ENCODE assay signal across 12 mouse cellular contexts in genomic region chr14:62254371-62254770, GRCm38 (mm10). TPM values are rescaled to one million over a fixed set of nuclear protein-coding genes. Genes with fewer than 3 reads are reported as not detected.
DNase-seq lines count a peak whose midpoint lies in the region; ATAC-seq and TF ChIP-seq lines count a peak whose summit lies in the region.
"Had no signal": no experiment of that assay in that cellular context is flagged by ENCODE, and none has a peak within 500 bp of the region (broad histone marks: within the 10 kb centered on the region; RNA-seq: fewer than 3 reads in every experiment).

No protein-coding gene starts in this region.

- H3K4me3 ChIP-seq in liver, embryonic 12.5 days: no peak overlapping the region
- H3K4me3 ChIP-seq in CH12.LX (replicated peaks in 1 of 3; ENCODE audit: low read depth in 2 of 3, low read length in 2 of 3, poor library complexity in 1 of 3): no peak overlapping the region
- H3K4me3 ChIP-seq: myocyte had no signal

- in situ Hi-C loops in CH12.LX (cut with MboI; ENCODE audit: low pct_ligation_motif_present, low pct_unique_long_range_greater_than_20kb, low sequenced_read_pairs): no loop called here

- no peak for TF ChIP-seq CTCF in CH12.LX (conservative IDR thresholded peaks at IDR 0.05 in 1 of 2, IDR thresholded peaks at IDR 0.05 in 1 of 2; ENCODE audit: low read depth in 2 of 2, low read length in 2 of 2)

- TF ChIP-seq EP300 in CH12.LX (IDR thresholded peaks at IDR 0.05; ENCODE audit: low read length): no peak

- H3K9me3 ChIP-seq in liver, embryonic 12.5 days (replicated peaks): no peaks in the 10 kb centered on the region
- no peaks in the 10 kb centered on the region for H3K9me3 ChIP-seq in CH12.LX (replicated peaks; ENCODE audit: low read length)

- no peak for TF ChIP-seq RAD21 in CH12.LX (IDR thresholded peaks at IDR 0.05; ENCODE audit: low read depth, low read length)

- WGBS in liver, embryonic 12.5 days (ENCODE audit: insufficient replicate concordance): 49% methylated on average over 8 of the region's 8 CpGs

- dilution Hi-C loops in CH12.LX (cut with MboI; ENCODE audit: extremely low pct_ligation_motif_present, extremely low pct_unique_long_range_greater_than_20kb, low sequenced_read_pairs): no loop called here

- H3K4me2 ChIP-seq in liver, embryonic 12.5 days: no peak overlapping the region
- no peak overlapping the region for H3K4me2 ChIP-seq in CH12.LX (ENCODE audit: insufficient read depth, low read depth, poor library complexity, severe bottlenecking)

- H3K4me1 ChIP-seq in liver, embryonic 12.5 days: peaks cover 19% of the 10 kb centered on the region; the same call in 1 of the 2 replicates
- peaks cover 0 to 12% of the 10 kb centered on the region in 2 experiments; a peak in 2 of 4 replicates for H3K4me1 ChIP-seq in CH12.LX (ENCODE audit: control insufficient read depth in 1 of 2, insufficient read depth in 2 of 2)

- DNase-seq in liver (peak; percentile 42), CH12.LX (ENCODE audit: extremely low read depth) (peak; percentile 8), ZHBTc4 (ENCODE audit: low read depth, low spot score) (peak; percentile 56)
- DNase-seq in cerebellum, adult 11-12 months: no peak
- DNase-seq: gastrocnemius, postnatal 36 days; heart, postnatal 10 days; thymus, postnatal 36 days had no signal

- no peaks in the 10 kb centered on the region for H3K79me2 ChIP-seq in CH12.LX (replicated peaks; ENCODE audit: control insufficient read depth, extremely low read depth, insufficient read depth, poor library complexity, severe bottlenecking)

- no peak overlapping the region for H3K27ac ChIP-seq in liver, embryonic 12.5 days
- no peak overlapping the region for H3K27ac ChIP-seq in CH12.LX (ENCODE audit: insufficient read depth, low read depth)
- H3K27ac ChIP-seq: macrophage had no signal

- H3K27me3 ChIP-seq in liver, embryonic 12.5 days (replicated peaks): no peaks in the 10 kb centered on the region
- no peaks in the 10 kb centered on the region for H3K27me3 ChIP-seq in CH12.LX (replicated peaks)

- no peak overlapping the region for H3K9ac ChIP-seq in liver, embryonic 12.5 days
- H3K9ac ChIP-seq in CH12.LX (ENCODE audit: insufficient read depth, low read depth): no peak overlapping the region

- ATAC-seq in liver, embryonic 12.5 days: no peak
- ATAC-seq in monocyte, adult 5-6 weeks (replicated peaks; ENCODE audit: insufficient number of reproducible peaks, low FRiP score, low TSS enrichment, poor library complexity, severe bottlenecking): 0 out of 2 replicates have a peak, but pooled peaks have one; percentile 53
- ATAC-seq in erythroid progenitor cell, adult 5-6 weeks (replicated peaks; ENCODE audit: low FRiP score, poor library complexity, severe bottlenecking): no peak

- TF ChIP-seq POLR2A in CH12.LX (IDR thresholded peaks at IDR 0.05; ENCODE audit: low read depth, low read length): no peak

- no peaks in the 10 kb centered on the region for H3K36me3 ChIP-seq in liver, embryonic 12.5 days
- no peaks in the 10 kb centered on the region for H3K36me3 ChIP-seq in CH12.LX (replicated peaks in 1 of 2; ENCODE audit: control insufficient read depth in 1 of 2, insufficient read depth in 1 of 2, low read length in 1 of 2)

TF ChIP-seq in CH12.LX, 34 proteins besides CTCF, POLR2A, EP300 and RAD21:
- TF ChIP-seq MYC (IDR thresholded peaks at IDR 0.05; ENCODE audit: low read depth, low read length) (no peak), USF1 (IDR thresholded peaks at IDR 0.05; ENCODE audit: low read depth, low read length) (peak; percentile 26; the same call in 1 of the 2 replicates)

RNA-seq across cellular contexts. Expression of gene Rnaseh2b, which starts 38.0 kb away (rescaled TPM):
- 73.6 and 74.7 TPM in 2 replicates for polyA plus RNA-seq in liver, embryonic 12.5 days (2016; fragmentation: Nextera tagmentation; extraction: Ambion mirVana)
- total RNA-seq in CH12.LX (2012; rRNA removed): 21.2 and 30.3 TPM in 2 replicates
- 53.6 and 53.9 TPM in 2 replicates for total RNA-seq in CH12.LX (2014; rRNA removed)
- polyA plus RNA-seq in CH12.LX (2012; ENCODE audit: insufficient read length, low read depth): 63.7 and 66.3 TPM in 2 replicates
- total RNA-seq in monocyte, adult 5-6 weeks (2017): 12.2 to 18.4 TPM (median 16.7 TPM) in 3 replicates
- 72.9 and 80.7 TPM in 2 replicates for total RNA-seq in erythroid progenitor cell, adult 5-6 weeks (2015; ENCODE audit: low replicate concordance)
- total RNA-seq in erythroid progenitor cell, adult 5-6 weeks (2017; ENCODE audit: low replicate concordance): 56.4 and 59.7 TPM in 2 replicates

RNA-seq across cellular contexts. Expression of gene Dleu7, which starts 38.5 kb away (rescaled TPM):
- polyA plus RNA-seq in liver, embryonic 12.5 days (2016; fragmentation: Nextera tagmentation; extraction: Ambion mirVana): 0.19 and 0.42 TPM in 2 replicates
- total RNA-seq in CH12.LX (2012; rRNA removed) (not detected in 2 replicates), CH12.LX (2014; rRNA removed) (not detected in 2 replicates)
- not detected in 2 replicates for polyA plus RNA-seq in CH12.LX (2012; ENCODE audit: insufficient read length, low read depth)
- total RNA-seq in monocyte, adult 5-6 weeks (2017): not detected in 3 replicates
- not detected in 2 replicates for total RNA-seq in erythroid progenitor cell, adult 5-6 weeks (2015; ENCODE audit: low replicate concordance)
- not detected in 2 replicates for total RNA-seq in erythroid progenitor cell, adult 5-6 weeks (2017; ENCODE audit: low replicate concordance)
- total RNA-seq: gastrocnemius, postnatal 36 days had no signal
- polyA plus RNA-seq: macrophage had no signal
